Mouse (Mus musculus) forebrain, embryonic 16.5 days (tissue): ENCODE measurements around the gene Kcnk13. TPM values are rescaled to one million over a fixed set of nuclear protein-coding genes. Genes with fewer than 3 reads are reported as not detected.
A peak's percentile ranks its signal among the peaks of the same experiment; 100 is the strongest.
"Not testable (repeated sequence)": the region's sequence is repeated elsewhere in the genome, so short reads cannot be mapped to it uniquely, and the experiment has no call there.

Source experiments
- ATAC-seq: fragments of 200-750 bp; cut with Nextera tagmentation; 2 replicates; pipeline ENCODE4 v1.8.0; 2017; ENCODE audit warnings: mild to moderate bottlenecking, moderate library complexity
- H3K27ac ChIP-seq: fragments of 300-500 bp; sonication (generic); 2 replicates; pipeline ENCODE4 v1.5.1; 2014; ENCODE audit warnings: low read length, control low read depth
- H3K27me3 ChIP-seq: fragments of 300-500 bp; sonication (generic); replicated peaks from 2 replicates; pipeline ENCODE4 v1.6.1; 2014; ENCODE audit warnings: low read length; ENCODE audit not compliant: control insufficient read depth, insufficient read depth
- H3K36me3 ChIP-seq: fragments of 300-500 bp; sonication (generic); 2 replicates; pipeline ENCODE4 v1.6.1; 2014; ENCODE audit not compliant: control insufficient read depth, insufficient read depth
- H3K4me1 ChIP-seq: fragments of 300-500 bp; sonication (generic); replicated peaks from 2 replicates; pipeline ENCODE4 v1.6.1; 2014; ENCODE audit warnings: low read length; ENCODE audit not compliant: control insufficient read depth, insufficient read depth
- H3K4me2 ChIP-seq: fragments of 300-500 bp; sonication (generic); 2 replicates; pipeline ENCODE4 v1.6.1; 2014; ENCODE audit warnings: mild to moderate bottlenecking, low read length, control low read depth
- H3K4me3 ChIP-seq: fragments of 300-500 bp; sonication (generic); replicated peaks from 2 replicates; pipeline ENCODE4 v1.5.1; 2014; ENCODE audit warnings: mild to moderate bottlenecking, low read length, control low read depth
- H3K9ac ChIP-seq: fragments of 300-500 bp; sonication (generic); replicated peaks from 2 replicates; pipeline ENCODE4 v1.6.1; 2014; ENCODE audit warnings: low read depth, low read length, control low read depth
- H3K9me3 ChIP-seq: fragments of 300-500 bp; sonication (generic); 2 replicates; pipeline ENCODE4 v1.6.1; 2016; ENCODE audit warnings: low read length; ENCODE audit not compliant: control insufficient read depth
- WGBS: fragments of 180-500 bp; shearing (Covaris S2); extraction: QIAGEN DNeasy Blood & Tissue Kit; methylation state at CpG from one replicate; pipeline ENCODE4 v1.1.7; 2014; 5-methylcytosine and 5-hydroxymethylcytosine counted together
- polyA plus RNA-seq: library from polyadenylated mRNA; unstranded; fragments of >200 nt; fragmentation: Nextera tagmentation; extraction: Ambion mirVana; gene quantifications from 2 replicates; pipeline ENCODE4 v1.2.1, GENCODE M21; 2015

Kcnk13 gene
- polyA plus RNA-seq, 1 experiment from 2014 or later: 0.90 TPM

DNA sequence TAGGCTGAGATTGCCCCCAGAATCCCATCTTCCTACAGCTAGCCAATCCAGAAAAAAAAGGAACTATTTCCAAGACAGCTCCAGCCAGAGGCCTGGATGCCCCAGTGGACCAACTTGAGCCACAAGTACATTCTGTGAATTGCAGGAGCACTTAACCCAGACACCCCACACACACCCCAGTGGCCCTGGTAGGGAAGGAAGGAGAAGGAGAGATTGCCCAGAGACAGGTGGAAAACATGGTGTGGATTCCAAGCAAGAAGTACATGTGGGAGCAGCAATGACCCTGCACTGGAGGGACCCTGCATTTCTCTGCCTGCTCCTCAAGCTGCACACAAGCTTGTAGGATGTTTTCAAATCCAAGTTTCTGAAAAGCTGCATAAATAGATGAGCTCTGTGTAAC lies 5.0 kb upstream of the Kcnk13 start:
- H3K4me2 ChIP-seq: no peak overlapping the region
- peaks cover 15% of the 10 kb centered on the region for H3K4me1 ChIP-seq
- no peak overlapping the region for H3K9ac ChIP-seq
- no peak for ATAC-seq
- H3K27me3 ChIP-seq: peaks cover 7% of the 10 kb centered on the region
- no peaks in the 10 kb centered on the region for H3K36me3 ChIP-seq
- no peaks in the 10 kb centered on the region for H3K9me3 ChIP-seq
- no peak overlapping the region for H3K27ac ChIP-seq
- H3K4me3 ChIP-seq: no peak overlapping the region

DNA sequence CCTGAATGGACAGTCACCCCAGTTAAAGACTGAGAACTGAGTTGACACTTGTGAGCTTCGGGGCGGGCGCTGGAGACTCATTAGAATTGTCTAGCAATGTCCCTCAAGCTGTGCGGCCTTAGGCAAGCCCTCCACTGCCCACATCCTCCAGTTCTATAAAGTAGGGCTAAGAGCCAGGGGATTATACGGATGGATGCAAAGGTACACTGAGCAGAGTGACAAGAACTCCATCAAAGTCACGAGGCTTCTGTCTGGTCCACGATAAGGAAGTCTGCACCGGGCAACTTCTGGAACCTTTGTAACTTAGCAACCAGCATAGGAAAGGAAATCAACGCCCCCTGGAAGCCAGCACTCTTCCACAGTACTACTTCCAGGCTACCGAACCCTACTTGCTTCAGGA lies 4.4 kb upstream of the Kcnk13 start:
- Histone ChIP-seq H3K9me3 (no peaks in the 10 kb centered on the region), H3K9ac (no peak overlapping the region), H3K27me3 (peaks cover 13% of the 10 kb centered on the region), H3K4me3 (no peak overlapping the region), H3K4me2 (no peak overlapping the region), H3K4me1 (peaks cover 22% of the 10 kb centered on the region), H3K36me3 (no peaks in the 10 kb centered on the region), H3K27ac (no peak overlapping the region)
- WGBS: 8% methylated on average over 10 of the region's 10 CpGs
- peak; percentile 24; the same call in 1 of the 2 replicates for ATAC-seq

DNA sequence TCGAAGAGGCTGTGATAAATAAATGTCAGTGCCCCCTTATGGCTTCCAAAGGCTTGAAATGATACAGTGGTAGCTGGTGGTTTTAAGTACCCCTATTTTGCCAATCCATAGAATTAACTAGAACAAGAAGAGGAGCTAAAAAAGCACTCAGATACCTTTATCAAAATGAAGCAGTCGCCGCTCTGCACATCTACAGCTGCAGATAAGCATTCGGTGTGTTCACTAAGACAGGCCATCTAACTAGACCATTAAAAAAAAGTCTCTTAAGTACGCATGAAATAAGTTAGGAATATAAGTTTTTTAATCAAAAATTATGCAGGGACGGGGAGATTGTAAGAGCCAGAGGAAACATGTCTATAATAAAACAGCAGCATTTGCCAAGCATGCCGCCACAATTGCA lies 3.6 kb upstream of the Kcnk13 start:
- Histone ChIP-seq H3K9ac (no peak overlapping the region), H3K27ac (no peak overlapping the region), H3K36me3 (no peaks in the 10 kb centered on the region), H3K4me2 (no peak overlapping the region), H3K27me3 (peaks cover 18% of the 10 kb centered on the region), H3K9me3 (no peaks in the 10 kb centered on the region), H3K4me1 (peaks cover 29% of the 10 kb centered on the region), H3K4me3 (no peak overlapping the region)
- ATAC-seq: no peak
- WGBS: 92% methylated on average over 7 of the region's 7 CpGs

DNA sequence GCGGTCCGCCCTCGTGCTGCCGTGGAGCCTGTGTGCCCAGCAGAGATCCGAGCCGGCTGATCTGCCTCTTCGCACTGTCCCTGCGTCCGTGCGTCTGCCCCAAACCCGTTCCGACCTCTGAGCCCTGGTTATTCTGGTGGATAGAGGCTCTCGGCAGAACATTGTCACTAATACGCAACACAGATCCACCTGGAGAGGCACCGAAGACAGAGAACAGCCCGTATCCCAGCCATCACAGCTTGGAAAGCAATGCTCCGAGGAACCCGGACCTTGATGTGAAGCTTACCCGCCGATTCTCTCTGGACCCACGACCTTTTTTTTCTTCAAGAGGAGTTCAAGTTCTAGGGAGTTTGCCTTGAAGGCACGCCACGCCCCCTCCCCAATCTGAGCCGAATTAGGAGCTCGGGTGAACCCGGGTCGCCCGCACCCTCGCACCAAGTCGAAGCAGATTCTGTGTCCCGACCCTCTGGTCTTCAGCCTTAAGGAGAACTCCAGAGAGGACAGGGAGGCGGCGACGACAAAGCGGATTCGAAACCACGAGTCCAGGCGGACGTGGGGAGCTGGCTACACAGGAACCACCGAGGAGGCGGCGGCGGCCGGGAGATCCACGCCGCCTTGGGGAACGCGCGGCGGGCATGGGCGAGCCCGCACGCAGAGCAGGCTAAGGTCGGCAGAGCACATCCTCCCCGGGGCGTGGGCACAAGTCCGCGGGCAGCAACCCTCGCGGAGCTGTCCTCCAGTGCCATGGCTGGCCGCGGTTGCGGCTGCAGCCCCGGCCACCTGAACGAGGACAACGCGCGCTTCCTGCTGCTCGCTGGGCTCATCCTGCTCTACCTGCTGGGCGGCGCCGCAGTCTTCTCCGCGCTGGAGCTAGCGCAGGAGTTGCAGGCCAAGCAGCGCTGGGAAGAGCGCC lies 1.2 kb downstream of the Kcnk13 start:
- Histone ChIP-seq H3K9ac (peak overlapping the region; percentile 64), H3K36me3 (no peaks in the 10 kb centered on the region), H3K27ac (no peak overlapping the region), H3K27me3 (peaks cover 51% of the 10 kb centered on the region), H3K4me3 (peak overlapping the region; percentile 57), H3K4me2 (peak overlapping the region; percentile 97), H3K9me3 (no peaks in the 10 kb centered on the region), H3K4me1 (peaks cover 29% of the 10 kb centered on the region)
- under 1% methylated on average over 77 of the region's 77 CpGs for WGBS
- ATAC-seq: peak; percentile 60

DNA sequence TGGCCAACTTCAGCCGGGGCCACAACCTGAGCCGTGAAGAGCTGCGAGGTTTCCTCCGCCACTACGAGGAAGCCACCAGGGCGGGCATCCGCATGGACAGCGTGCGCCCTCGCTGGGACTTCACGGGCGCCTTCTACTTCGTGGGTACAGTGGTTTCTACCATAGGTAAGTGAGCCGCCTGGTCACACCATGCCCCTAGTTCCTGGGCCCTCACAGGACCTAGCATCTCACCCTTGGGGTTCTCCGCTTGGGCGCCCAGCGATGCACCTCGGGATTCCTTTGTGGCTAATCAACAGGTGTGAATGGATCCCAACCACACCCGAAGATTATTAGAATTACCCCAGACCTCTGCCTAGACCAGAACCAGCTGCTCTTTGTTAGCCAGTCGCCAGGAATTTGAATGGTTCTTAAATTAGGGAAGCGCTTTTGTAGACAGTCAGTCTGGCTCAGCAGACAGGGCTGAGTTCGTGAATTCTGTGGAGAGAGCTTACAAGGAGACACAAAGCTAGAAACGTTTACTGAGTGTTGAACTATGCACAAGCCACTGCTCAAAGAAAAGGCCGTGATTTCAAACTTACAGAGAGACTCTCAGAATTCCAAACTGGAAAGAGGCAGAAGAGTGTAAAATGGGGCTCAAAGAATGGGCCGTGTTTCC lies 1.9 kb downstream of the Kcnk13 start:
- Histone ChIP-seq H3K27me3 (peaks cover 51% of the 10 kb centered on the region), H3K4me2 (peak overlapping the region; percentile 97), H3K4me1 (peaks cover 29% of the 10 kb centered on the region), H3K27ac (no peak overlapping the region), H3K9me3 (no peaks in the 10 kb centered on the region), H3K9ac (peak overlapping the region; percentile 64), H3K36me3 (no peaks in the 10 kb centered on the region), H3K4me3 (peak overlapping the region; percentile 57)
- WGBS: 2% methylated on average over 25 of the region's 25 CpGs
- no peak for ATAC-seq

DNA sequence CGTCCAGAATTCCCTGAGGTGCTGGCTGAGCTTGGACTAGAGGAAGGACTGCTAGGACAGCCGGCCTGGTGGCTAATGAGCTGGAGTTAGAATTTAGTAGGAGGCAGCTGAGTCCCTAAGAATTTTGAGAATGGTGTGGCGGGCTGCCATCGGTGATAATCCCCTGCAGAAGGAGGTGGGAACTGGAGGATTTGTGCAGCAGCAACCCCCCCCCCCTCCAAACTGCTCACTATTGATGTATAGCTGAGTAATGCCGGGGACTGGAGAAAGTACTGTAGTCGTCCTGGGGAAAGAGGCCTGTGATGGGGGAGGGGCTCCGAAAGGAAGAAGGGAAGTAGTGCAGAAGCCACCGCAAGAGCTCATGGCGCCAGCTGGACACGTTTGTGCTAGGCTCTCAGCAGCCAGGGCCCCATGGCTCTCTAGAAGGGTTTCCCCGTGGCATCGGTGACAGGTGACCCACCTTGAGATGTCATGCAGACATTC lies 2.6 kb downstream of the Kcnk13 start:
- no peak for ATAC-seq
- 6% methylated on average over 12 of the region's 12 CpGs for WGBS

DNA sequence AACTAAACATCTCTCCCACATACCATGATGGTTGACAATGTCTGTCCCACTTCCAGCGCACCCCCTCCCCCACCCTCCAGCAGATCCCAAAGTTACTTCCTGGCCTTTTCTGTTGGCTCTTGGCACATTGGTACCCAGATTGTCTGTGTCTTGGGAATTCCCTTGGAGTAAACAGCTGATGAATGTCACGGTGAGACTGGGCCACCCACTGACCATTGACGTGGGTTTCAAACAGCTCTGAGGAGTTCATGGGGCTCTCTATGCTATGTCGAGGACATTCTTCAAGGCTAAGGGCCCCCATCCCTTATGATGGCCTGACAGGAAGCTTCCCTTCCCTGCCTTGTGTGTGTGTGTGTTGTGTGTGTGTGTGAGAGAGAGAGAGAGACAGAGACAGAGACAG lies 5.6 kb downstream of the Kcnk13 start:
- no peak for ATAC-seq
- Histone ChIP-seq H3K4me2 (no peak overlapping the region), H3K4me1 (peaks cover 20% of the 10 kb centered on the region), H3K27ac (no peak overlapping the region), H3K36me3 (no peaks in the 10 kb centered on the region), H3K4me3 (no peak overlapping the region), H3K27me3 (peaks cover 38% of the 10 kb centered on the region), H3K9me3 (0 out of 2 replicates have a peak, but pooled peaks cover 2% of the 10 kb centered on the region), H3K9ac (no peak overlapping the region)
- 88% methylated on average over 4 of the region's 4 CpGs for WGBS

More for the DNA sequence above, 2.6 kb downstream of the Kcnk13 start:
- H3K27me3 ChIP-seq: peaks cover 51% of the 10 kb centered on the region
- H3K9me3 ChIP-seq: no peaks in the 10 kb centered on the region
- H3K9ac ChIP-seq: 0 out of 2 replicates have a peak overlapping the region, but pooled peaks have one; percentile 9
- H3K36me3 ChIP-seq: no peaks in the 10 kb centered on the region
- H3K27ac ChIP-seq: no peak overlapping the region
- no peak overlapping the region; the same call in 1 of the 2 replicates for H3K4me2 ChIP-seq
- H3K4me1 ChIP-seq: peaks cover 29% of the 10 kb centered on the region
- H3K4me3 ChIP-seq: no peak overlapping the region

DNA sequence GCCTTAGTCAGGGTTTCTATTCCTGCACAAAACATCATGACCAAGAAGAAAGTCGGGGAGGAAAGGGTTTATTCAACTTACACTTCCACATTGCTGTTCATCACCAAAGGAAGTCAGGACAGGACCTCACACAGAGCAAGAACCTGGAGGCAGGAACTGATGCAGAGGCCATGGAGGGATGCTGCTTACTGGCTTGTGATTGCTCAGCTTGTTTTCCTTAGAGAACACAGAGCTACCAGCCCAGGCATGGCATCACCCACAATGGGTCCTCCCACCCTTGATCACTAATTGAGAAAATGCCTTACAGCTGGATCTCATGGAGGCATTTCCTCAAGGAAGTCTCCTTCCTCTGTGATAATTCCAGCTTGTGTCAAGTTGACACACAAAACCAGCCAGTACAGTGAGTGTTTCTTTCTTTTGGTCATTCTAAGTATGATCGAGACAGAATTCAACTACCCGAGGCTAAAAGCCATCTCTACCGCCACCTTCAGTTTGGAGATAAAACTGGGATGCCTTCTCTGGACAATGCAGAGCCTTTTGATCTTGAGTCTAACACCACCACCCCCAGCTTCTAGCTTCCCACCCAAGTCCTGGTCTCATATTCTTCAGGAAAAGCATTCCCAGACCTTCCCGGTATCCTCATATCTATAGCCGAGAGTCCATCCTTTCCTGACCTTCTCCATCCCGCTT lies 7.1 kb downstream of the Kcnk13 start:
- not testable (repeated sequence) for H3K4me3 ChIP-seq, H3K27ac ChIP-seq, H3K4me1 ChIP-seq, H3K9me3 ChIP-seq, H3K9ac ChIP-seq, ATAC-seq, H3K36me3 ChIP-seq, H3K4me2 ChIP-seq
- WGBS: 79% methylated on average over 7 of the region's 7 CpGs
- peaks cover 27% of the 10 kb centered on the region for H3K27me3 ChIP-seq

DNA sequence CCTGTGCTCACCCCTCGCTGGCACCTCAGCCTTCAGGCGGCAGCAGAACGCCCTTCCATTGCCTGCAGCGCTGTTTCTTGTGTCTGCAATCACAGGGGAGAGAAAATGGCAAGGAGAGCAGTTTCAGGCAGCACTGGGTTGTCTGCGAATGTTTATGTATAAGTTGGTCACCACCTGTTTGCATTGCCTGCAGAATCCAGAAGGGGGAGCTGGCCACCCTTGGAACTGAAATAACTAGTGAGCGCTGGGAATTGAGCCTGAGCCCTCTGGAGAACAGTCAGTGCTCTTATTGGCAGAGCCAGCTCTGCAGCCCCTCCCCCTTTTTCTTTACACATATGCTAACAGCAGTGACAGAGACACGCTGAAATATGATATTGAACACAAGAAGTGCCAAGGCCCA lies 8.5 kb downstream of the Kcnk13 start:
- no peaks in the 10 kb centered on the region for H3K4me1 ChIP-seq
- H3K4me2 ChIP-seq: no peak overlapping the region
- no peaks in the 10 kb centered on the region for H3K36me3 ChIP-seq
- H3K27me3 ChIP-seq: peaks cover 12% of the 10 kb centered on the region
- 59% methylated on average over 7 of the region's 7 CpGs for WGBS
- H3K9ac ChIP-seq: no peak overlapping the region
- 0 out of 2 replicates have a peak, but pooled peaks cover 2% of the 10 kb centered on the region for H3K9me3 ChIP-seq
- no peak overlapping the region for H3K27ac ChIP-seq
- no peak overlapping the region for H3K4me3 ChIP-seq
- ATAC-seq: no peak
